Mouse (Mus musculus): Measurements from ENCODE around the gene Icos. TPM values are rescaled to one million over a fixed set of nuclear protein-coding genes. Genes with fewer than 3 reads are reported as not detected.

The Icos gene
- polyA plus RNA-seq, 1 experiment from 2014 or later = 0.13 TPM

- Histone ChIP-seq H3K36me3 (replicated peaks; ENCODE audit: control insufficient read depth, insufficient read depth, low read depth, low read length) (no peaks in the 10 kb centered on the region), H3K27me3 (ENCODE audit: control insufficient read depth, insufficient read depth, low read length) (no peaks in the 10 kb centered on the region), H3K4me3 (ENCODE audit: low read depth, low read length) (no peak overlapping the region), H3K9me3 (replicated peaks; ENCODE audit: control insufficient read depth, low read length) (no peaks in the 10 kb centered on the region), H3K4me1 (ENCODE audit: control insufficient read depth, insufficient read depth, low read length) (no peaks in the 10 kb centered on the region), H3K27ac (replicated peaks; ENCODE audit: low read depth, low read length) (no peak overlapping the region), H3K4me2 (ENCODE audit: low read depth, low read length) (no peak overlapping the region), H3K9ac (replicated peaks; ENCODE audit: low read length) (no peak overlapping the region)
- DNase-seq (ENCODE audit: low spot score) (no peak), ATAC-seq (replicated peaks; ENCODE audit: insufficient number of reproducible peaks, low FRiP score, low TSS enrichment, low read depth) (no peak)
- WGBS = 85% methylated on average over 3 of the region's 3 CpGs
Measured at GRCm38 (mm10) chr1:61027519-61027918, 49.8 kb downstream of the Icos start.

- no peaks in the 10 kb centered on the region for H3K36me3 ChIP-seq (replicated peaks; ENCODE audit: control insufficient read depth, insufficient read depth, low read depth, low read length)
- H3K27me3 ChIP-seq (ENCODE audit: control insufficient read depth, insufficient read depth, low read length) = no peaks in the 10 kb centered on the region
- WGBS = 42% methylated on average over 1 of the region's 1 CpGs
- H3K9ac ChIP-seq (replicated peaks; ENCODE audit: low read length) = no peak overlapping the region
- H3K9me3 ChIP-seq (replicated peaks; ENCODE audit: control insufficient read depth, low read length) = no peaks in the 10 kb centered on the region
- no peak overlapping the region for H3K4me3 ChIP-seq (ENCODE audit: low read depth, low read length)
- no peak overlapping the region for H3K27ac ChIP-seq (replicated peaks; ENCODE audit: low read depth, low read length)
- DNase-seq (ENCODE audit: low spot score) (no peak), ATAC-seq (replicated peaks; ENCODE audit: insufficient number of reproducible peaks, low FRiP score, low TSS enrichment, low read depth) (no peak)
- no peak overlapping the region for H3K4me2 ChIP-seq (ENCODE audit: low read depth, low read length)
- no peaks in the 10 kb centered on the region for H3K4me1 ChIP-seq (ENCODE audit: control insufficient read depth, insufficient read depth, low read length)
Measured at GRCm38 (mm10) chr1:61029919-61030318, 52.2 kb downstream of the Icos start.

- no peaks in the 10 kb centered on the region for H3K27me3 ChIP-seq (ENCODE audit: control insufficient read depth, insufficient read depth, low read length)
- no peaks in the 10 kb centered on the region for H3K36me3 ChIP-seq (replicated peaks; ENCODE audit: control insufficient read depth, insufficient read depth, low read depth, low read length)
- H3K9me3 ChIP-seq (replicated peaks; ENCODE audit: control insufficient read depth, low read length) = no peaks in the 10 kb centered on the region
- no peak overlapping the region for H3K27ac ChIP-seq (replicated peaks; ENCODE audit: low read depth, low read length)
- ATAC-seq (replicated peaks; ENCODE audit: insufficient number of reproducible peaks, low FRiP score, low TSS enrichment, low read depth) = no peak
- no peak overlapping the region for H3K4me3 ChIP-seq (ENCODE audit: low read depth, low read length)
- H3K4me1 ChIP-seq (ENCODE audit: control insufficient read depth, insufficient read depth, low read length) = no peaks in the 10 kb centered on the region
- H3K9ac ChIP-seq (replicated peaks; ENCODE audit: low read length) = no peak overlapping the region
- H3K4me2 ChIP-seq (ENCODE audit: low read depth, low read length) = no peak overlapping the region
- no peak for DNase-seq (ENCODE audit: low spot score)
Measured at GRCm38 (mm10) chr1:61030532-61030931, 52.8 kb downstream of the Icos start.

- H3K4me3 ChIP-seq (ENCODE audit: low read depth, low read length) = no peak overlapping the region
- DNase-seq (ENCODE audit: low spot score) (no peak), ATAC-seq (replicated peaks; ENCODE audit: insufficient number of reproducible peaks, low FRiP score, low TSS enrichment, low read depth) (no peak)
- H3K36me3 ChIP-seq (replicated peaks; ENCODE audit: control insufficient read depth, insufficient read depth, low read depth, low read length) = no peaks in the 10 kb centered on the region
- no peaks in the 10 kb centered on the region for H3K4me1 ChIP-seq (ENCODE audit: control insufficient read depth, insufficient read depth, low read length)
- H3K27ac ChIP-seq (replicated peaks; ENCODE audit: low read depth, low read length) = no peak overlapping the region
- H3K27me3 ChIP-seq (ENCODE audit: control insufficient read depth, insufficient read depth, low read length) = no peaks in the 10 kb centered on the region
- 83% methylated on average over 1 of the region's 1 CpGs for WGBS
- no peak overlapping the region for H3K9ac ChIP-seq (replicated peaks; ENCODE audit: low read length)
- no peaks in the 10 kb centered on the region for H3K9me3 ChIP-seq (replicated peaks; ENCODE audit: control insufficient read depth, low read length)
- H3K4me2 ChIP-seq (ENCODE audit: low read depth, low read length) = no peak overlapping the region
Measured at GRCm38 (mm10) chr1:61035270-61035669, 57.5 kb downstream of the Icos start.

GRCm38 (mm10) chr1:61038223-61038622, 60.5 kb downstream of the Icos start:
- DNase-seq (ENCODE audit: low spot score) (no peak), ATAC-seq (replicated peaks; ENCODE audit: insufficient number of reproducible peaks, low FRiP score, low TSS enrichment, low read depth) (no peak)
- no peaks in the 10 kb centered on the region for H3K4me1 ChIP-seq (ENCODE audit: control insufficient read depth, insufficient read depth, low read length)
- H3K9me3 ChIP-seq (replicated peaks; ENCODE audit: control insufficient read depth, low read length) = no peaks in the 10 kb centered on the region
- 81% methylated on average over 4 of the region's 4 CpGs for WGBS
- no peak overlapping the region for H3K27ac ChIP-seq (replicated peaks; ENCODE audit: low read depth, low read length)
- no peak overlapping the region for H3K9ac ChIP-seq (replicated peaks; ENCODE audit: low read length)
- H3K4me3 ChIP-seq (ENCODE audit: low read depth, low read length) = no peak overlapping the region
- no peak overlapping the region for H3K4me2 ChIP-seq (ENCODE audit: low read depth, low read length)
- no peaks in the 10 kb centered on the region for H3K27me3 ChIP-seq (ENCODE audit: control insufficient read depth, insufficient read depth, low read length)
- no peaks in the 10 kb centered on the region for H3K36me3 ChIP-seq (replicated peaks; ENCODE audit: control insufficient read depth, insufficient read depth, low read depth, low read length)

GRCm38 (mm10) chr1:61039310-61039709, 61.6 kb downstream of the Icos start:
- H3K27ac ChIP-seq (replicated peaks; ENCODE audit: low read depth, low read length) = no peak overlapping the region
- 93% methylated on average over 4 of the region's 4 CpGs for WGBS
- ATAC-seq (replicated peaks; ENCODE audit: insufficient number of reproducible peaks, low FRiP score, low TSS enrichment, low read depth) (no peak), DNase-seq (ENCODE audit: low spot score) (no peak)
- H3K27me3 ChIP-seq (ENCODE audit: control insufficient read depth, insufficient read depth, low read length) = no peaks in the 10 kb centered on the region
- no peaks in the 10 kb centered on the region for H3K4me1 ChIP-seq (ENCODE audit: control insufficient read depth, insufficient read depth, low read length)
- H3K4me2 ChIP-seq (ENCODE audit: low read depth, low read length) = no peak overlapping the region
- H3K36me3 ChIP-seq (replicated peaks; ENCODE audit: control insufficient read depth, insufficient read depth, low read depth, low read length) = no peaks in the 10 kb centered on the region
- no peaks in the 10 kb centered on the region for H3K9me3 ChIP-seq (replicated peaks; ENCODE audit: control insufficient read depth, low read length)
- H3K9ac ChIP-seq (replicated peaks; ENCODE audit: low read length) = no peak overlapping the region
- H3K4me3 ChIP-seq (ENCODE audit: low read depth, low read length) = no peak overlapping the region

GRCm38 (mm10) chr1:61040401-61040800, 62.7 kb downstream of the Icos start:
- Histone ChIP-seq H3K27ac (replicated peaks; ENCODE audit: low read depth, low read length) (no peak overlapping the region), H3K4me3 (ENCODE audit: low read depth, low read length) (no peak overlapping the region), H3K4me1 (ENCODE audit: control insufficient read depth, insufficient read depth, low read length) (no peaks in the 10 kb centered on the region), H3K9me3 (replicated peaks; ENCODE audit: control insufficient read depth, low read length) (no peaks in the 10 kb centered on the region), H3K36me3 (replicated peaks; ENCODE audit: control insufficient read depth, insufficient read depth, low read depth, low read length) (no peaks in the 10 kb centered on the region), H3K4me2 (ENCODE audit: low read depth, low read length) (no peak overlapping the region), H3K9ac (replicated peaks; ENCODE audit: low read length) (no peak overlapping the region), H3K27me3 (ENCODE audit: control insufficient read depth, insufficient read depth, low read length) (no peaks in the 10 kb centered on the region)
- DNase-seq (ENCODE audit: low spot score) (no peak), ATAC-seq (replicated peaks; ENCODE audit: insufficient number of reproducible peaks, low FRiP score, low TSS enrichment, low read depth) (no peak)
- whole genome bisulfite sequencing = 86% methylated on average over 4 of the region's 4 CpGs

GRCm38 (mm10) chr1:61042842-61043241, 65.1 kb downstream of the Icos start:
- DNase-seq (ENCODE audit: low spot score) = no peak
- 92% methylated on average over 2 of the region's 2 CpGs for WGBS
- H3K27ac ChIP-seq (replicated peaks; ENCODE audit: low read depth, low read length) = no peak overlapping the region
- ATAC-seq (replicated peaks; ENCODE audit: insufficient number of reproducible peaks, low FRiP score, low TSS enrichment, low read depth) = no peak
- no peaks in the 10 kb centered on the region for H3K27me3 ChIP-seq (ENCODE audit: control insufficient read depth, insufficient read depth, low read length)
- H3K4me3 ChIP-seq (ENCODE audit: low read depth, low read length) = no peak overlapping the region
- no peaks in the 10 kb centered on the region for H3K9me3 ChIP-seq (replicated peaks; ENCODE audit: control insufficient read depth, low read length)
- no peaks in the 10 kb centered on the region for H3K4me1 ChIP-seq (ENCODE audit: control insufficient read depth, insufficient read depth, low read length)
- H3K36me3 ChIP-seq (replicated peaks; ENCODE audit: control insufficient read depth, insufficient read depth, low read depth, low read length) = no peaks in the 10 kb centered on the region
- no peak overlapping the region for H3K9ac ChIP-seq (replicated peaks; ENCODE audit: low read length)
- H3K4me2 ChIP-seq (ENCODE audit: low read depth, low read length) = no peak overlapping the region

All from embryonic facial prominence, embryonic 11.5 days (tissue).